Mouse (Mus musculus) kidney, embryonic 16.5 days (tissue): Measurements from ENCODE around the gene Gm26620. TPM values are rescaled to one million over a fixed set of nuclear protein-coding genes. Genes with fewer than 3 reads are reported as not detected.

Source experiments
- ATAC-seq: fragments of 200-750 bp; cut with Nextera tagmentation; 2 replicates; pipeline ENCODE4 v1.8.0; 2017; ENCODE audit warnings: moderate TSS enrichment; ENCODE audit not compliant: low FRiP score, low TSS enrichment
- H3K27ac ChIP-seq: fragments of 300-500 bp; sonication (generic); 2 replicates; pipeline ENCODE4 v1.5.1; 2014; ENCODE audit warnings: low read length
- H3K27me3 ChIP-seq: fragments of 300-500 bp; sonication (generic); 2 replicates; pipeline ENCODE4 v1.6.1; 2014; ENCODE audit warnings: low read length, control low read depth, mixed read lengths; ENCODE audit not compliant: insufficient read depth
- H3K36me3 ChIP-seq: fragments of 300-500 bp; sonication (generic); 2 replicates; pipeline ENCODE4 v1.6.1; 2014; ENCODE audit warnings: low read length, control low read depth, mixed read lengths; ENCODE audit not compliant: insufficient read depth
- H3K4me1 ChIP-seq: fragments of 300-500 bp; sonication (generic); 2 replicates; pipeline ENCODE4 v1.6.1; 2014; ENCODE audit warnings: low read length, control low read depth, mixed read lengths; ENCODE audit not compliant: insufficient read depth
- H3K4me2 ChIP-seq: fragments of 300-500 bp; sonication (generic); replicated peaks from 2 replicates; pipeline ENCODE4 v1.6.1; 2014; ENCODE audit warnings: low read depth, low read length
- H3K4me3 ChIP-seq: fragments of 300-500 bp; sonication (generic); 2 replicates; pipeline ENCODE4 v1.5.1; 2014; ENCODE audit warnings: mild to moderate bottlenecking, low read length
- H3K9ac ChIP-seq: fragments of 300-500 bp; sonication (generic); replicated peaks from 2 replicates; pipeline ENCODE4 v1.6.1; 2014; ENCODE audit warnings: low read length
- H3K9me3 ChIP-seq: fragments of 300-500 bp; sonication (generic); 2 replicates; pipeline ENCODE4 v1.6.1; 2016; ENCODE audit warnings: low read length, control low read depth
- WGBS: fragments of 180-500 bp; shearing (Covaris S2); extraction: QIAGEN DNeasy Blood & Tissue Kit; methylation state at CpG from one replicate; pipeline ENCODE4 v1.1.7; 2014; 5-methylcytosine and 5-hydroxymethylcytosine counted together
- polyA plus RNA-seq: library from polyadenylated mRNA; unstranded; fragments of >200 nt; fragmentation: Nextera tagmentation; extraction: Ambion mirVana; gene quantifications from 2 replicates; pipeline ENCODE4 v1.2.1, GENCODE M21; 2015

Gm26620 gene
- polyA plus RNA-seq, 1 experiment from 2014 or later, result 0.64 TPM

- peaks cover 3% of the 10 kb centered on the region; the same call in 1 of the 2 replicates for H3K4me1 ChIP-seq
- 0 out of 2 replicates have a peak, but pooled peaks have one; percentile 19 for ATAC-seq
- WGBS, result 32% methylated on average over 2 of the region's 2 CpGs
- H3K4me3 ChIP-seq, result no peak overlapping the region
- no peak overlapping the region for H3K4me2 ChIP-seq
- no peaks in the 10 kb centered on the region for H3K9me3 ChIP-seq
- no peak overlapping the region for H3K9ac ChIP-seq
- H3K27ac ChIP-seq, result no peak overlapping the region
- H3K27me3 ChIP-seq, result no peaks in the 10 kb centered on the region
- no peaks in the 10 kb centered on the region for H3K36me3 ChIP-seq
These were observed 6.8 kb downstream of the Gm26620 start for GRCm38 (mm10) chr1:170891646-170892045.

DNA sequence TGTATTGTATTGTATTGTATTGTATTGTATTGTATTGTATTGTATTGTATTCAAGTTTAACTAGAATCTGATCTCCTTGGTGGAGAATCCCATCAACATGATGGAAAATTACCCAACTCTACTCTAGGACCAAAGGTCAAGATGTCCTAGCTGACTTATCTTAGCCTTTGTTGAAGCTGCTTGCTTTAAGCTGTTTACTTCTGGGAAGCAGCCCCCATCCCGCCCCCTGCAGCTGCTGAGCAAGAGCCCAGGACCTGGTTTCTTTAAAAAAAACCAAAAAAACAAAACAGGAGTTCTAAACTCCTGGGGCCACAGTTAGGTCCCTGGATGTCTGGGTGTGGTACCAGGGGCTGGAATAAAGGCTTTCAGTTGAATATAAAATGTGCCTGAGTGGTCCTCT, 7.4 kb downstream of the Gm26620 start:
- 72% methylated on average over 1 of the region's 1 CpGs for WGBS
- Histone ChIP-seq H3K27ac (no peak overlapping the region), H3K9ac (no peak overlapping the region), H3K4me1 (peaks cover 3% of the 10 kb centered on the region; the same call in 1 of the 2 replicates), H3K4me2 (no peak overlapping the region), H3K9me3 (no peaks in the 10 kb centered on the region), H3K27me3 (peaks cover 2% of the 10 kb centered on the region; the same call in 1 of the 2 replicates), H3K4me3 (no peak overlapping the region), H3K36me3 (no peaks in the 10 kb centered on the region)
- no peak for ATAC-seq

DNA sequence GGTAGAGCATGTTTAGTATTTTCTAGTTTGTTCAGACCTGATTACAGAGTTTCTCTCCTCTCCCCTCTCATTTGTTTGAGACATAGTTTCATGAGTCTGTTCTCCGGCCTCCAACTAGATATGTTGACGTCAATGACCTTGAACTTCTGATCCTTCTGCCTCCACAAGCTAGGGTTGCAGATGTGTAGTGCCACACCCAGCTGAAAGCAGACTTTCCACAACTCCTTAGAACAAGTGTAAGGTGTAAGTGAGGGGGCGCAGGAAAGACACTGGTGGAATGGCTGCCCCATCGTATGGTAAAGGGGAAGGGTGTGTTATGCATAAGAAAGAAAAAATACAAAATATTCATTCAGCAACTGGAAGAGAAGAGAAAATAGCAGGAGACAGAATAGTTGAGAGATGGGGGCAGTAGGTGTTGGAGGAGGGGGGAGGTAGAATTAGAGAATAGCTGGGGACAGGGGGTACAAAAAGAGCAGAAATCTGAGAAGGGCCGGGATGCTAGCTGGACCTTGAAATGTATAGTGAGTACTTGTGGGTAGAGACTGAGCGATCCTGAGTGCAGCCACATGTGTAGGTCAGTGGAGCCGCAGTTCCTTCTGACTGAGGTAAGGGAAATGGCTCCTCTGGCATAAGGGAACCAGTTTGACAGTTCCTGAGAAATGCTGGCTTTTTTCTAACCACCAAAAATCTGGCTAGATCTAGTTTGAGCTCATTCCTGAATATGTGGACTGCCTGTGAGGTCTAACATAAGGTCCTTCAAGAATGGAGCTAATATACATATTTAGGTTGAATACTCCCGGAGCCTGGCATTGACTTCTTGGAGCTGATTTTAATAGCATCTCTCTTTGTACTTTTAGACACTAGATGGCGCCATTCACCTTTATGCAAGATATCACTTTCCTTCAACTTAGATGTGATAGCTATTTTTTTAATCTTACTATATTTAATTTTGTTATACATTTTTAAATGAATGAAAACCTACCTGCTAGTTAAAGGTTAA, 10.0 kb downstream of the Gm26620 start:
- no peaks in the 10 kb centered on the region for H3K9me3 ChIP-seq
- 60% methylated on average over 9 of the region's 9 CpGs for WGBS
- peaks cover 3% of the 10 kb centered on the region; the same call in 1 of the 2 replicates for H3K4me1 ChIP-seq
- H3K4me3 ChIP-seq, result no peak overlapping the region
- no peak overlapping the region for H3K27ac ChIP-seq
- H3K9ac ChIP-seq, result no peak overlapping the region
- no peak overlapping the region for H3K4me2 ChIP-seq
- ATAC-seq, result no peak; the same call in 1 of the 2 replicates
- H3K36me3 ChIP-seq, result no peaks in the 10 kb centered on the region
- peaks cover 11% of the 10 kb centered on the region; the same call in 1 of the 2 replicates for H3K27me3 ChIP-seq

- peaks cover 11% of the 10 kb centered on the region; the same call in 1 of the 2 replicates for H3K27me3 ChIP-seq
- H3K36me3 ChIP-seq, result no peaks in the 10 kb centered on the region
- H3K27ac ChIP-seq, result no peak overlapping the region
- no peaks in the 10 kb centered on the region for H3K9me3 ChIP-seq
- peaks cover 5% of the 10 kb centered on the region; the same call in 1 of the 2 replicates for H3K4me1 ChIP-seq
- H3K4me2 ChIP-seq, result no peak overlapping the region
- no peak overlapping the region for H3K9ac ChIP-seq
- no peak overlapping the region for H3K4me3 ChIP-seq
- no peak for ATAC-seq
- WGBS, result 82% methylated on average over 5 of the region's 5 CpGs
These were observed 11.9 kb downstream of the Gm26620 start for GRCm38 (mm10) chr1:170896651-170897281.

- H3K9me3 ChIP-seq, result no peaks in the 10 kb centered on the region
- no peak for ATAC-seq
- no peak overlapping the region for H3K27ac ChIP-seq
- no peaks in the 10 kb centered on the region for H3K36me3 ChIP-seq
- H3K9ac ChIP-seq, result no peak overlapping the region
- 0 out of 2 replicates have a peak, but pooled peaks cover 2% of the 10 kb centered on the region for H3K4me1 ChIP-seq
- 73% methylated on average over 16 of the region's 16 CpGs for WGBS
- H3K4me2 ChIP-seq, result no peak overlapping the region
- H3K4me3 ChIP-seq, result no peak overlapping the region
- peaks cover 16% of the 10 kb centered on the region; the same call in 1 of the 2 replicates for H3K27me3 ChIP-seq
These were observed 13.7 kb downstream of the Gm26620 start for GRCm38 (mm10) chr1:170898413-170899075.

DNA sequence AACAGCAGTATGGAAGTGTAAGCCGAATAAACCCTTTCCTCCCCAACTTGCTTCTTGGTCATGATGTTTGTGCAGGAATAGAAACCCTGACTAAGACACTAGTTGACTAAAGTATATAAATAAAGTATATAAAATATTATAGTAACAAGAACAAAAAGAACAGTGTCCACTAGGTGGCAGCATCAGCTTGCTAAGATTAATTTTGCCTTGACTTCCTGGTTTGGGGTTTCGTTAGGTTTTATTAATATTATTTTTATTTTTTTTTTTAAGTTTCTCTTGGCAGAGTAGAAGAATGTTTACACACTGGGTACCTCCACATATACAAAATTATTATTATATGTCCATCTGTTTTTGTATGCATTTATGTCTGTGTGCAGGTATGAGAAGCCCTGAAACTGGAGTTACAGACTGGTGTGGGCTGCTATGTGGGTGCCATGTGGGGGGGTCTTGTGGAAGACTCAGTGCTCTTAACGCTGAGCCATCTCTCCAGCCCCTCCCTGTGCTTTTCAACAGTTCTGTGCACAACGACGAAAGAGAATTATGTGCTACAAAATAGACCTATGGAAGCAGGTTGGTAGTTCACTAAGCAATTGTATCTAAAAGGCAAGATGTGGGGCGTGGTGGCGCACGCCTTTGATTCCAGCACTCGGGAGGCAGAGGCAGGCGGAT, 16.1 kb downstream of the Gm26620 start:
- H3K9ac ChIP-seq, result no peak overlapping the region
- no peak for ATAC-seq
- no peaks in the 10 kb centered on the region for H3K9me3 ChIP-seq
- WGBS, result 33% methylated on average over 10 of the region's 10 CpGs
- 0 out of 2 replicates have a peak, but pooled peaks cover 2% of the 10 kb centered on the region for H3K4me1 ChIP-seq
- no peak overlapping the region for H3K27ac ChIP-seq
- H3K4me3 ChIP-seq, result no peak overlapping the region
- no peaks in the 10 kb centered on the region for H3K36me3 ChIP-seq
- peaks cover 16% of the 10 kb centered on the region; the same call in 1 of the 2 replicates for H3K27me3 ChIP-seq
- H3K4me2 ChIP-seq, result peak overlapping the region; percentile 33

GRCm38 (mm10) chr1:170901536-170902238, 16.8 kb downstream of the Gm26620 start:
- 33% methylated on average over 10 of the region's 10 CpGs for WGBS
- no peak overlapping the region for H3K27ac ChIP-seq
- H3K4me1 ChIP-seq, result 0 out of 2 replicates have a peak, but pooled peaks cover 2% of the 10 kb centered on the region
- no peak overlapping the region for H3K9ac ChIP-seq
- H3K9me3 ChIP-seq, result no peaks in the 10 kb centered on the region
- ATAC-seq, result peak; percentile 62; the same call in 1 of the 2 replicates
- peak overlapping the region; percentile 33; the same call in 1 of the 2 replicates for H3K4me2 ChIP-seq
- H3K4me3 ChIP-seq, result no peak overlapping the region
- peaks cover 23% of the 10 kb centered on the region for H3K27me3 ChIP-seq
- no peaks in the 10 kb centered on the region for H3K36me3 ChIP-seq

DNA sequence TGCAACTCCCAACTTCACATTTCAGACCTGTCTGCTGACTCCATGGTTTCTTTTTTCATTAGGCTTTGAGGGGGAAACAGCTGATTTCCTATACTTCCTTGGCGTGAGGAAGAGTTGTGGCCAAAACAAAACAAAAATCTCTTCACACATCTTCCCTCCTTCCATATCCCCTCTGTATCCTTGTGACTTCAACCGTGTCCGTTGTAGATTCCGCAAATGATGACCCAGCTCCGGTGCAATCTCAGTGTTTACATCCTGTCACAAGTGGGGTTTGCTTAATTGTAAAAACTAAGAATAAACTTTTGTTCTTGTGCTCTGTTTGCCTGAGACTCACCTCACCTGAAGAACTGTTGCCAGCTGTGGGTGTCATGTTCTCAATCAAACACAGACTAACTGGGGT, 18.6 kb downstream of the Gm26620 start:
- H3K27ac ChIP-seq, result no peak overlapping the region
- H3K4me3 ChIP-seq, result no peak overlapping the region
- H3K9ac ChIP-seq, result no peak overlapping the region
- H3K27me3 ChIP-seq, result peaks cover 33% of the 10 kb centered on the region
- H3K9me3 ChIP-seq, result no peaks in the 10 kb centered on the region
- ATAC-seq, result no peak
- 56% methylated on average over 5 of the region's 5 CpGs for WGBS
- no peak overlapping the region for H3K4me2 ChIP-seq
- H3K36me3 ChIP-seq, result no peaks in the 10 kb centered on the region
- H3K4me1 ChIP-seq, result peaks cover 16% of the 10 kb centered on the region
